Mouse (Mus musculus) stomach, embryonic 16.5 days (tissue): Measurements from ENCODE around the gene Pnliprp1. TPM values are rescaled to one million over a fixed set of nuclear protein-coding genes. Genes with fewer than 3 reads are reported as not detected.

Source experiments
- ATAC-seq: fragments of 200-750 bp; cut with Nextera tagmentation; 2 replicates; pipeline ENCODE4 v1.8.0; 2017; ENCODE audit warnings: moderate number of reproducible peaks, moderate TSS enrichment; ENCODE audit not compliant: insufficient read depth, low FRiP score
- H3K27ac ChIP-seq: fragments of 300-500 bp; sonication (generic); 2 replicates; pipeline ENCODE4 v1.5.1; 2014; ENCODE audit warnings: low read length
- H3K27me3 ChIP-seq: fragments of 300-500 bp; sonication (generic); 2 replicates; pipeline ENCODE4 v1.6.1; 2014; ENCODE audit warnings: low read length, control low read depth, mixed read lengths; ENCODE audit not compliant: control insufficient read depth, insufficient read depth
- H3K36me3 ChIP-seq: fragments of 300-500 bp; sonication (generic); 2 replicates; pipeline ENCODE4 v1.6.1; 2014; ENCODE audit warnings: low read length; ENCODE audit not compliant: control insufficient read depth, insufficient read depth
- H3K4me1 ChIP-seq: fragments of 300-500 bp; sonication (generic); 2 replicates; pipeline ENCODE4 v1.6.1; 2014; ENCODE audit warnings: low read length, control low read depth, mixed read lengths; ENCODE audit not compliant: control insufficient read depth, insufficient read depth
- H3K4me2 ChIP-seq: fragments of 300-500 bp; sonication (generic); 2 replicates; pipeline ENCODE4 v1.6.1; 2014; ENCODE audit warnings: low read depth, low read length, mixed read lengths
- H3K4me3 ChIP-seq: fragments of 300-500 bp; sonication (generic); replicated peaks from 2 replicates; pipeline ENCODE4 v1.5.1; 2014; ENCODE audit warnings: mild to moderate bottlenecking, low read length
- H3K9ac ChIP-seq: fragments of 300-500 bp; sonication (generic); 2 replicates; pipeline ENCODE4 v1.6.1; 2014; ENCODE audit warnings: low read length
- H3K9me3 ChIP-seq: fragments of 300-500 bp; sonication (generic); replicated peaks from 2 replicates; pipeline ENCODE4 v1.6.1; 2016; ENCODE audit warnings: low read length, control low read depth; ENCODE audit not compliant: control insufficient read depth
- WGBS: fragments of 180-500 bp; shearing (Covaris S2); extraction: QIAGEN DNeasy Blood & Tissue Kit; methylation state at CpG from one replicate; pipeline ENCODE4 v1.1.7; 2014; 5-methylcytosine and 5-hydroxymethylcytosine counted together
- polyA plus RNA-seq: library from polyadenylated mRNA; unstranded; fragments of >200 nt; fragmentation: Nextera tagmentation; extraction: Ambion mirVana; gene quantifications from 2 replicates; pipeline ENCODE4 v1.2.1, GENCODE M21; 2015

Gene Pnliprp1
- 3,948 and 4,083 TPM in 2 replicates for polyA plus RNA-seq

DNA sequence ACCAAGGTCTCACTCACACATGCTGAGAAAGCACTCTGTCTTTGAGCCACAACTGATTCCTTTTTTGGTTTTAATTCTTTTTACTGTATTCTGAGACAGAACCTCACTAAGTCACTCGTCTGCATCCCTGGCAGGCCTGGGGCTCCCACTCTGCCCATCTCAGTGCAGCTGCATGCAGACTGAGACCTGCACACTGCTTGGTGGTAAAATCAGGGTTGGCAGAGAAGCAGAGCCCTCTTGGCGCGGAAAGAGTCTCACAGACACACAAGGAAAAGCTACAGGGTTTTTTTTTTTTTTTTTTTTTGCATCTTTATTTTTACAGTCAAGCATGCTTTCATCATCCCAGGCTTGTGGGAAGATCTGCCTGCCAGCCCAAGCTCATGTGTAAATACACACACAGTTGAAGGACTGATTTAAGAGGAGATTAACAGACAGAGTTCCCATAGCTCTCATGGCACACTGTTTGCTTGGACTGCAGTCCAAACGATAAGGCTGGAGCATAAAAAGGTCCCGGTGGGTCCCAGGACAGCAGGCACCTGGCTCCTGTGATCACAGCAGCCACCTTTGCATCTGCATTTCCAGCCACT, at the start of gene Pnliprp1:
Gene Pnliprp1, plus strand, starts transcription at position 443 of the 587 bp plus-strand sequence.
- Histone ChIP-seq H3K27me3 (no peaks in the 10 kb centered on the region), H3K27ac (0 out of 2 replicates have a peak within 1 kb of the TSS, but pooled peaks have one; percentile 28), H3K9me3 (no peaks in the 10 kb centered on the region), H3K4me3 (no peak within 1 kb of the TSS), H3K4me1 (peaks cover 9% of the 10 kb centered on the region; the same call in 1 of the 2 replicates), H3K4me2 (no peak within 1 kb of the TSS), H3K36me3 (no peaks in the 10 kb centered on the region), H3K9ac (no peak within 1 kb of the TSS)
- ATAC-seq = no peak
- WGBS = 32% methylated on average over 5 of the region's 5 CpGs

DNA sequence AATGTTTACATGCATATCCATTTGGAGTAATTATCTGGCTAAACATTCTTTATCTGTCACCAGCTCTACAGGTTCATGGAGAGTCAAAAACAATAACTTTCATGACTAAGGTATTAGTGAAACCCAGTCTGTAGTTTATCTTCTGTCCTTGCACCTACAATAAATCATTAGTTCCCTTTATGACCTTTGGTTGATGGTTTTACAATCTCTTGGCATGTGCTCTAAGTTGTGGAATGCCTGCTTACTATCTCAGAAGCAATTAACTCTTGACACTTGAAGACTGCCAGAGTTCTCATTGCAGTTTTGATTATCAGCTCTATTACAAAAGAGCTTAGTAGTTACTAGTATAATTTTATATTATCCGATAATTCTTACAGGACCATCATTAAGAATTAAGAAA, 39.8 kb upstream of the Pnliprp1 start:
- no peak overlapping the region for H3K9ac ChIP-seq
- no peaks in the 10 kb centered on the region for H3K36me3 ChIP-seq
- ATAC-seq = no peak
- no peak overlapping the region for H3K4me3 ChIP-seq
- whole genome bisulfite sequencing = 53% methylated on average over 1 of the region's 1 CpGs
- no peaks in the 10 kb centered on the region for H3K27me3 ChIP-seq
- H3K9me3 ChIP-seq = no peaks in the 10 kb centered on the region
- H3K4me1 ChIP-seq = no peaks in the 10 kb centered on the region
- H3K27ac ChIP-seq = no peak overlapping the region
- no peak overlapping the region for H3K4me2 ChIP-seq

DNA sequence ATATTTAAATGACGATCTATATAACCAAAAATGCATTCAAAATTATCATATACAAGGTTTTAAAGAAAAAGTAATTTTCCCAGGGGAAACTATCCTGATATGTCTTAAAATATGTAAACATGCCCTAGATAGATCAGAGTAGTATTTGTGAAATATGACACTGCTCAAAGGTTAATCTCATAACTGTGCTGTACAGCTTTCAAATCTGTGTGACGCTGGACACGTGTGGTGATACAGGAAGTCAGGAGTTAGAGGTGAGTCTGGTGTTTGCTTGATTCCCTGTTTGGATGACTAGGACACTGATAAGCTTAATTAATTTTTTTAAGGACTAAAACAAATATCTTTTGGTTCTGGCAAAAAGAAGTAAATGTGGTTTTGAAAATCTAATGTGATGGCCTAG, 33.4 kb upstream of the Pnliprp1 start:
- H3K27ac ChIP-seq = no peak overlapping the region
- WGBS = 53% methylated on average over 3 of the region's 3 CpGs
- no peaks in the 10 kb centered on the region for H3K9me3 ChIP-seq
- H3K4me3 ChIP-seq = no peak overlapping the region
- no peak overlapping the region for H3K4me2 ChIP-seq
- no peaks in the 10 kb centered on the region for H3K4me1 ChIP-seq
- no peak overlapping the region for H3K9ac ChIP-seq
- H3K36me3 ChIP-seq = no peaks in the 10 kb centered on the region
- no peaks in the 10 kb centered on the region for H3K27me3 ChIP-seq
- no peak for ATAC-seq

DNA sequence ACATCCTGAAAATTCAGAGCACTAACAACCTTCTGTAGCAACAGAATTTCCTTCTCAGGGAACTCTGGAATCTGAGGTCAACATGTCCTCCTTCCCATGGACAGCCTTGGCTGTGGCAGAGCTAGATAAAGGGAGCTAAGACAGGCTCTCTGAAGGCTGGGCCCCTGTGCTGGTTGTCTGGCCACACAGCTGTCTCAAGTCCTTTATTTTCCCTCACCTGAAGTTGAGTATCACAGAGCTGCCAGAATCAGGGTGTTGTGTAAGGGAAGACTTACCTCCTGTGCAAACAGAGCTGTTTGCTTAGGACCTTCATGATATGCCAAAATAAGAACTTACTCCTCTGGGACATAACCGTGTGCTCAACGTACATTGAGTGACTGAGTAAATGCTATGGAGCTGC, 32.5 kb upstream of the Pnliprp1 start:
- H3K36me3 ChIP-seq = no peaks in the 10 kb centered on the region
- no peak overlapping the region for H3K4me3 ChIP-seq
- WGBS = 55% methylated on average over 2 of the region's 2 CpGs
- H3K9me3 ChIP-seq = no peaks in the 10 kb centered on the region
- H3K9ac ChIP-seq = no peak overlapping the region
- ATAC-seq = peak; percentile 60
- no peaks in the 10 kb centered on the region for H3K27me3 ChIP-seq
- no peak overlapping the region for H3K4me2 ChIP-seq
- no peak overlapping the region for H3K27ac ChIP-seq
- no peaks in the 10 kb centered on the region for H3K4me1 ChIP-seq

DNA sequence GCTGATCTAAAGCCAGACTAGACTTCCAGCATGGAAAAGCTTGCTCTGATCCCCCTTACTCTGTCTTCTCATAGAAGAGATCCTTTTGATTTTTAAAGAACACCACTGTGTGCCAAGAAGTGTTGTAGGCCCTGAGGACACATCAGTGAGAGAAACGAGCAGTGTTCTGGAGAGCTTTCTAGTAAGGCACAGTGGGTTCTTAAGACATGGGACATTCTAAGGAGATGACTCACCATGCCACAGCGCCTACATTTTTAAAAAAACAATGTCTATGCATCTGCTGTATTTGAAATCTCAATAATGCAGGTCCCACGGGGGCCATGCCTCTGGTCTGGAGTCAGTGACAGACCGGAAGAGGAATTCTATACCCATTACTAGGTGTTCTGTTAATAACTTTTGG, 24.1 kb upstream of the Pnliprp1 start:
- H3K9ac ChIP-seq = no peak overlapping the region
- WGBS = 78% methylated on average over 4 of the region's 4 CpGs
- no peaks in the 10 kb centered on the region for H3K9me3 ChIP-seq
- no peak overlapping the region for H3K4me3 ChIP-seq
- no peak for ATAC-seq
- H3K27me3 ChIP-seq = no peaks in the 10 kb centered on the region
- no peak overlapping the region for H3K4me2 ChIP-seq
- no peaks in the 10 kb centered on the region for H3K36me3 ChIP-seq
- no peak overlapping the region for H3K27ac ChIP-seq
- no peaks in the 10 kb centered on the region for H3K4me1 ChIP-seq

DNA sequence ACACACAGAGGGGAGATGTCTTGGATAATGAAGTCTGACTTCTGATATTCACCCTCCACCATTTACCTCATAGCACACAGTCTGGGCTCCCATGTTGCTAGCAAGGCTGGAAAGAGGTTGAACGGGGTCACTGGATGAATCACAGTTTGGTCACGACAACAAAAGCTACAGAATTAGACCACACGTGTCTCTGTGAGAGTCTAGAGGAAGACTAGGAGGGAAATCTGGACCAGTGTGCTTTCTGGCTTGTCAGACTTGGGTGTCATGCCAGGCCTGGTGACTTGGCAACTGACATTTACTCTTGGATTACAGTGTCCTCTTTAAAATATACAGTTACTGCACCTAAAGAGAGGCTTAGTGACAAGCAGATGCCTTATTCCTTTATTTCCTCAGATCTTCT, 20.1 kb upstream of the Pnliprp1 start:
- Histone ChIP-seq H3K4me3 (no peak overlapping the region), H3K4me2 (no peak overlapping the region), H3K27me3 (no peaks in the 10 kb centered on the region), H3K9me3 (no peaks in the 10 kb centered on the region), H3K27ac (no peak overlapping the region), H3K36me3 (no peaks in the 10 kb centered on the region), H3K9ac (no peak overlapping the region), H3K4me1 (no peaks in the 10 kb centered on the region)
- no peak for ATAC-seq
- 75% methylated on average over 3 of the region's 3 CpGs for WGBS

DNA sequence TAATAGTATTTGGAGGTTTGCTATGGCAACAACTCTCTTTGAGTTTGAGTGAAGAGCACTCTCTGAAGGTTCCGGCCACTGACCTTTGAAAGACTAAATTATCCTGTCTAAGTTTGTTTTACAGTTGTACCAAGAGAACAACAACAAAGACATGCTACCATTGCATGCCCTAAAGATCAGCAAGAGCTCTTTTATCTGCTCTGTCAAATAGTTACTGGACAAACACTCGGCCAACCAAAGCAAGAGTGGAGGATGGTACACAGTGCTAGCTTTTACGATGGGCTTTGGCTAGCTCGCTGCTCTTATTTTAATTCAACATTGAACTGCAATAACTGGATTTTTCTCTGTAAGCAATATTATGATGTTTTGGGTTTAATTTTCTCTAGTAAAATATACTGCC, 10.8 kb upstream of the Pnliprp1 start:
- Histone ChIP-seq H3K36me3 (no peaks in the 10 kb centered on the region), H3K4me1 (no peaks in the 10 kb centered on the region), H3K27me3 (no peaks in the 10 kb centered on the region), H3K4me2 (no peak overlapping the region), H3K9me3 (no peaks in the 10 kb centered on the region), H3K4me3 (no peak overlapping the region), H3K27ac (no peak overlapping the region), H3K9ac (no peak overlapping the region)
- no peak for ATAC-seq
- WGBS = 66% methylated on average over 4 of the region's 4 CpGs

DNA sequence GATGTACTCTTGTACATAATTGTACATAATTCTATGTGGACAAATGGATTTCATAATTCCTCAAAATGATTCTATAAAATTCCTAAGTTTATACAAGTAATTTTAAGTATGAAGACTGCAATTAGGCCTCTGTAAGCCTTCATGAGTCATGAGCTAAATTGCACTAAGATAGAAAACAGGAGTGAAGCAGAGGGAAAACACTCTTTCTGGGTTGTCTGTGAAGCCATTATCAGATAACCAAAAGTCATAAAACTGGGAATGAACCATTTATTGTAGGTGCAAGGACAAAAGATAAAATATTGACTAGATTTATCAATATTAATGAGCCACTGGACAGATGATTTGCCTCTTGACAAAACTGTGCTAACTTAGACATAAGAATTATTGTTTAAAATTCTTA, 8.2 kb upstream of the Pnliprp1 start:
- Histone ChIP-seq H3K9ac (no peak overlapping the region), H3K27me3 (no peaks in the 10 kb centered on the region), H3K9me3 (no peaks in the 10 kb centered on the region), H3K4me3 (no peak overlapping the region), H3K4me2 (no peak overlapping the region), H3K4me1 (no peaks in the 10 kb centered on the region), H3K27ac (no peak overlapping the region), H3K36me3 (no peaks in the 10 kb centered on the region)
- ATAC-seq = no peak

DNA sequence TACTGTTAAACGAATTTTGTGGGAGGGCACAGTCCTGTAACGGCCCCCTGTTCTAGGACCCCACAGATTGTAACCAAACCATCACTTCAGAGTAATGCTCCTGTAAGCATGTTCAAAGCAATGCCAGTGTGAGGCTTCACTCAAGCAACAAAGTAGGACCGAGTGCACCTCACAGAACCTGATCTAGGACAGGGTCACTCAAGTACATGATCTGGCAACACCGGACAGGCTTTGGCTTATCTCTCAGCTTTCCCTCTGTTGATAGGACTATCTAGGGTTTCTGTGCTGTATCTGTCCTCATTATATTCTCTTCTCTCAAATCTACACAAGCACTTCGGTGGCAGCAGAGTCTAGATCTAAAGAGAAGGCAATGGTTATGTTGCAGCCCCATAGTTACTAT, 2.1 kb upstream of the Pnliprp1 start:
- no peaks in the 10 kb centered on the region for H3K9me3 ChIP-seq
- H3K9ac ChIP-seq = no peak overlapping the region
- no peak overlapping the region for H3K27ac ChIP-seq
- no peaks in the 10 kb centered on the region for H3K27me3 ChIP-seq
- peaks cover 9% of the 10 kb centered on the region; the same call in 1 of the 2 replicates for H3K4me1 ChIP-seq
- no peaks in the 10 kb centered on the region for H3K36me3 ChIP-seq
- 72% methylated on average over 5 of the region's 5 CpGs for WGBS
- no peak overlapping the region for H3K4me3 ChIP-seq
- no peak overlapping the region for H3K4me2 ChIP-seq
- no peak for ATAC-seq
